Mouse (Mus musculus) kidney, embryonic 14.5 days (tissue): Measurements from ENCODE around the gene Pomp. TPM values are rescaled to one million over a fixed set of nuclear protein-coding genes. Genes with fewer than 3 reads are reported as not detected.
A peak's percentile ranks its signal among the peaks of the same experiment; 100 is the strongest.
"Not testable (repeated sequence)": the region's sequence is repeated elsewhere in the genome, so short reads cannot be mapped to it uniquely, and the experiment has no call there.

Experiments
- ATAC-seq: fragments of 200-750 bp; cut with Nextera tagmentation; 2 replicates; pipeline ENCODE4 v1.8.0; 2017; ENCODE audit warnings: moderate number of reproducible peaks, mild to moderate bottlenecking, moderate TSS enrichment, moderate library complexity; ENCODE audit not compliant: low FRiP score, low TSS enrichment
- H3K27ac ChIP-seq: fragments of 300-500 bp; sonication (generic); 2 replicates; pipeline ENCODE4 v1.5.1; 2014; ENCODE audit warnings: low read depth, mild to moderate bottlenecking, low read length, moderate library complexity, mixed read lengths
- H3K27me3 ChIP-seq: fragments of 300-500 bp; sonication (generic); 2 replicates; pipeline ENCODE4 v1.6.1; 2014; ENCODE audit warnings: mild to moderate bottlenecking, low read length; ENCODE audit not compliant: control insufficient read depth, insufficient read depth
- H3K36me3 ChIP-seq: fragments of 300-500 bp; sonication (generic); 2 replicates; pipeline ENCODE4 v1.6.1; 2014; ENCODE audit warnings: low read length, mixed read lengths; ENCODE audit not compliant: control insufficient read depth, insufficient read depth
- H3K4me1 ChIP-seq: fragments of 300-500 bp; sonication (generic); 2 replicates; pipeline ENCODE4 v1.6.1; 2014; ENCODE audit warnings: low read length, mixed read lengths; ENCODE audit not compliant: control insufficient read depth, insufficient read depth
- H3K4me2 ChIP-seq: fragments of 300-500 bp; sonication (generic); replicated peaks from 2 replicates; pipeline ENCODE4 v1.6.1; 2014; ENCODE audit warnings: low read depth, mild to moderate bottlenecking, low read length
- H3K4me3 ChIP-seq: fragments of 300-500 bp; sonication (generic); 2 replicates; pipeline ENCODE4 v1.5.1; 2014; ENCODE audit warnings: mild to moderate bottlenecking, low read length
- H3K9ac ChIP-seq: fragments of 300-500 bp; sonication (generic); 2 replicates; pipeline ENCODE4 v1.6.1; 2014; ENCODE audit warnings: low read depth, mild to moderate bottlenecking, low read length, moderate library complexity
- H3K9me3 ChIP-seq: fragments of 300-500 bp; sonication (generic); 2 replicates; pipeline ENCODE4 v1.6.1; 2016; ENCODE audit warnings: low read length; ENCODE audit not compliant: control insufficient read depth
- WGBS: fragments of 180-500 bp; shearing (Covaris S2); extraction: QIAGEN DNeasy Blood & Tissue Kit; methylation state at CpG from one replicate; pipeline ENCODE4 v1.1.7; 2014; 5-methylcytosine and 5-hydroxymethylcytosine counted together
- polyA plus RNA-seq: library from polyadenylated mRNA; unstranded; fragments of >200 nt; fragmentation: Nextera tagmentation; extraction: Ambion mirVana; gene quantifications from 2 replicates; pipeline ENCODE4 v1.2.1, GENCODE M21; 2014

Gene Pomp
- polyA plus RNA-seq, 1 experiment from 2014 or later: 495 TPM

- H3K4me1 ChIP-seq: peaks cover 3% of the 10 kb centered on the region; the same call in 1 of the 2 replicates
- H3K9ac ChIP-seq: peak overlapping the region; percentile 54
- WGBS: 3% methylated on average over 25 of the region's 25 CpGs
- H3K27me3 ChIP-seq: peaks cover 11% of the 10 kb centered on the region; the same call in 1 of the 2 replicates
- no peaks in the 10 kb centered on the region for H3K9me3 ChIP-seq
- H3K4me2 ChIP-seq: peak overlapping the region; percentile 98
- no peak overlapping the region for H3K27ac ChIP-seq
- H3K36me3 ChIP-seq: no peaks in the 10 kb centered on the region
- ATAC-seq: peak; percentile 20; the same call in 1 of the 2 replicates
- peak overlapping the region; percentile 68 for H3K4me3 ChIP-seq
Observed at GRCm38 (mm10) chr5:147893766-147894454, 33.6 kb downstream of the Pomp start.

DNA sequence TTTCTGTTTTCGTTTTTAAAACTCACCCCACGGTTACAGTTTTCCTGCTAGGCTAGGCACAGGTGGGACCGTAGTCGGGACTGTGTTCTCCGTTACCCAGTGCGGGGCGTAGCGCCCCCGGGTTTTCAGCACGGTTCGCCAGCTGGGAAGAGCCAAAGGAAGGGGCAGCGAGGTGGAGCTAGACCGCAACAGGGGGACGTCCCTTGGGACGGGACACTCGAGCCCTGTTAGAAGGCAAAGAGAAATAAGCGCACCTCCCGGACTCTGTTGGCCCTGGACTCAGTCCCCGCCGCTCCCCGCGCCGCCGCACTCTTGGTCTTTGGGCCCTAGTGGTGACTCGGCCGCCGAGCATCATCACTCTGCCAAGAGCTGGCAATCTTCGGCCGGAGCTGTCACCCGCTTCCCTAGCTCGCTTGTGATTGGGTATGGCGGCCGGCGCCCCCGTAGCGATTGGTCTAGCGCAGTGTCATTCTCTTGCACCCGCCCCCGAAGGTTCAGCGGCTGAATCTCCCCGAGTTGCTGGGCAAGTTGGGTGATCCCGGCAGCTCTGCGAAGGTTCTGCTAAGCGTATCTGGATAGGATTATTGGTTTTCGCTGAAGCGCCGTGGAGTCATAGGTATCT, 34.3 kb downstream of the Pomp start, which contains the start of gene Slc46a3:
Slc46a3 (minus strand) TSS at position 361 of the 622 bp plus-strand sequence.
- H3K9ac ChIP-seq: peak within 1 kb of the TSS; percentile 54

DNA sequence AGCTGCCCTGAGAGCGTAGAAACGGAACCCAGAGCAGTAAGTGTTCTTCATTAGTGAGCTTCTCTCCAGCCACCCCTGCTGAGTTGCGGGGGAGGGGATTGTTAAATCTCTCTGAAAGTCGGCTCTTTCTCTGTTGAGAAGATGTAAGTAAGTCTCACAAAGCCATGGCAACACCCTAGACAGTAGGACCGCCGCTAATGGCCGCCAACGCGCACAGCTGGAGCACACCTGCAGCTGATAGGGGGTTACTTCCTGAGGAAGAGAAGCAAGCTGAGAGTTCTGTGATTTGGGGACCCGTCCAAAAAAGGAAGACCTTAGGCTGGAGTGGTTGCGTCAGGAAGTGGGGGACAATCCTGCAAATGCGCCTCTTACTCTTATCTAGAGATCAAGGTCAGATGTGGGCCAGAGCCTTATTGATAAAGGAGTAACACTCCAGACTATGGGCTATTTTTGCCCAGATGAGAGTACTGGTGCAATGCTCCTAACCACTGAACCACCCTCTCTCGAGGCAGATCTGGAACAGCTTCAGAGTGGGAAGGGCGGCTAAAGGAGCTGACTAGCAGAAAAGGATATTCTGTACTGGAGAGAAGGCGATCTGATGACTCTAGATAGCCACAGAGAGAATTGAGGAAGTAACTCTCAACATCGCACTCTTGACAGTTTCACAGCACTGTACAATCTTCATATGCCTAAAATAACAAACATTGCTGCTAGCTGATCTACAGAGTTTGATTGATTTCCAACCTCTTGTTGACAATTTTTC, 35.4 kb downstream of the Pomp start:
- 25% methylated on average over 16 of the region's 16 CpGs for WGBS
- H3K9ac ChIP-seq: no peak overlapping the region
- H3K36me3 ChIP-seq: no peaks in the 10 kb centered on the region
- no peak for ATAC-seq
- no peak overlapping the region for H3K4me3 ChIP-seq
- peaks cover 3% of the 10 kb centered on the region; the same call in 1 of the 2 replicates for H3K4me1 ChIP-seq
- H3K4me2 ChIP-seq: peak overlapping the region; percentile 98
- no peak overlapping the region for H3K27ac ChIP-seq
- H3K27me3 ChIP-seq: peaks cover 11% of the 10 kb centered on the region; the same call in 1 of the 2 replicates
- no peaks in the 10 kb centered on the region for H3K9me3 ChIP-seq

More for the DNA sequence above, 34.3 kb downstream of the Pomp start, which contains the start of gene Slc46a3:
- peak within 1 kb of the TSS; percentile 68 for H3K4me3 ChIP-seq
- no peaks in the 10 kb centered on the region for H3K9me3 ChIP-seq
- no peak within 1 kb of the TSS for H3K27ac ChIP-seq
- H3K4me2 ChIP-seq: peak within 1 kb of the TSS; percentile 98
- no peaks in the 10 kb centered on the region for H3K36me3 ChIP-seq
- H3K27me3 ChIP-seq: peaks cover 11% of the 10 kb centered on the region; the same call in 1 of the 2 replicates
- peak; percentile 100 for ATAC-seq
- under 1% methylated on average over 47 of the region's 47 CpGs for WGBS
- peaks cover 3% of the 10 kb centered on the region; the same call in 1 of the 2 replicates for H3K4me1 ChIP-seq

- H3K4me1 ChIP-seq, H3K9ac ChIP-seq, H3K4me3 ChIP-seq, H3K36me3 ChIP-seq, H3K4me2 ChIP-seq, H3K27ac ChIP-seq, H3K9me3 ChIP-seq, ATAC-seq: not testable (repeated sequence)
- peaks cover 11% of the 10 kb centered on the region; the same call in 1 of the 2 replicates for H3K27me3 ChIP-seq
- 71% methylated on average over 4 of the region's 4 CpGs for WGBS
Observed at GRCm38 (mm10) chr5:147896501-147896900, 36.2 kb downstream of the Pomp start.

DNA sequence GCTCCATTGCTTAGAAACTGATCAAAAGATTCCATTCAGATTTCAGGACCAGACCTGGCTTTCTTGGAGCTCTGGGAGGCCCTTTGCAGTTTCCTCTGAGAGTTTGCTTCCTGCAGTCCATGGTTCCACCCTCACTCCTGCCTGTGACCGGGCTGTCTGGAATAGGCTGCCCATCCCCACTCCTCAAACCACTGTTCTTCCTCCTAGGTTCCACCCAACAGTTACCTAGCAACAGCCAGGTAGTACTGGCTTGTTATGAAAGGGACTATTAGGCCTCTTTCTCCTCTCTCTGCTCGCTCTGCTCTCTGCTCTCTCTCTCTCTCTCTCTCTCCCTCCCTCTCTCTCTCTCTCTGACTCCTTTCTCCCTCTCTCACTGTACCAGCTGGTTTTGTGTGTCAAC, 38.0 kb downstream of the Pomp start:
- H3K9me3 ChIP-seq: no peaks in the 10 kb centered on the region
- H3K36me3 ChIP-seq: no peaks in the 10 kb centered on the region
- 69% methylated on average over 2 of the region's 2 CpGs for WGBS
- H3K27ac ChIP-seq: no peak overlapping the region
- H3K4me1 ChIP-seq: peaks cover 3% of the 10 kb centered on the region; the same call in 1 of the 2 replicates
- H3K9ac ChIP-seq: no peak overlapping the region
- H3K4me2 ChIP-seq: no peak overlapping the region
- H3K4me3 ChIP-seq: no peak overlapping the region
- peaks cover 4% of the 10 kb centered on the region; the same call in 1 of the 2 replicates for H3K27me3 ChIP-seq
- ATAC-seq: no peak

GRCm38 (mm10) chr5:147898968-147899549, 38.8 kb downstream of the Pomp start:
- Histone ChIP-seq H3K36me3 (no peaks in the 10 kb centered on the region), H3K4me2 (no peak overlapping the region), H3K4me1 (no peaks in the 10 kb centered on the region; the same call in 1 of the 2 replicates), H3K4me3 (no peak overlapping the region), H3K9ac (no peak overlapping the region), H3K27ac (no peak overlapping the region), H3K27me3 (0 out of 2 replicates have a peak, but pooled peaks cover 4% of the 10 kb centered on the region), H3K9me3 (no peaks in the 10 kb centered on the region)
- no peak for ATAC-seq
- WGBS: 72% methylated on average over 4 of the region's 4 CpGs

GRCm38 (mm10) chr5:147902008-147902757, 41.9 kb downstream of the Pomp start:
- no peak for ATAC-seq
- 88% methylated on average over 15 of the region's 15 CpGs for WGBS
- Histone ChIP-seq H3K36me3 (no peaks in the 10 kb centered on the region), H3K27ac (no peak overlapping the region), H3K4me2 (no peak overlapping the region), H3K4me3 (no peak overlapping the region), H3K9me3 (no peaks in the 10 kb centered on the region), H3K9ac (no peak overlapping the region), H3K4me1 (no peaks in the 10 kb centered on the region), H3K27me3 (no peaks in the 10 kb centered on the region)

GRCm38 (mm10) chr5:147903166-147903565, 42.9 kb downstream of the Pomp start:
- H3K27ac ChIP-seq: no peak overlapping the region
- no peak overlapping the region for H3K4me2 ChIP-seq
- no peak overlapping the region for H3K4me3 ChIP-seq
- H3K27me3 ChIP-seq: no peaks in the 10 kb centered on the region
- 84% methylated on average over 9 of the region's 9 CpGs for WGBS
- H3K4me1 ChIP-seq: no peaks in the 10 kb centered on the region
- H3K36me3 ChIP-seq: no peaks in the 10 kb centered on the region
- no peaks in the 10 kb centered on the region for H3K9me3 ChIP-seq
- H3K9ac ChIP-seq: no peak overlapping the region
- ATAC-seq: no peak
